Mouse (Mus musculus): ENCODE results near the gene Hp. TPM values are rescaled to one million over a fixed set of nuclear protein-coding genes. Genes with fewer than 3 reads are reported as not detected.
A peak's percentile ranks its signal among the peaks of the same experiment; 100 is the strongest.

Gene Hp
- total and polyA plus RNA-seq, 2 experiments from 2014 or later, result 0.41 TPM; not detected in 1

DNA sequence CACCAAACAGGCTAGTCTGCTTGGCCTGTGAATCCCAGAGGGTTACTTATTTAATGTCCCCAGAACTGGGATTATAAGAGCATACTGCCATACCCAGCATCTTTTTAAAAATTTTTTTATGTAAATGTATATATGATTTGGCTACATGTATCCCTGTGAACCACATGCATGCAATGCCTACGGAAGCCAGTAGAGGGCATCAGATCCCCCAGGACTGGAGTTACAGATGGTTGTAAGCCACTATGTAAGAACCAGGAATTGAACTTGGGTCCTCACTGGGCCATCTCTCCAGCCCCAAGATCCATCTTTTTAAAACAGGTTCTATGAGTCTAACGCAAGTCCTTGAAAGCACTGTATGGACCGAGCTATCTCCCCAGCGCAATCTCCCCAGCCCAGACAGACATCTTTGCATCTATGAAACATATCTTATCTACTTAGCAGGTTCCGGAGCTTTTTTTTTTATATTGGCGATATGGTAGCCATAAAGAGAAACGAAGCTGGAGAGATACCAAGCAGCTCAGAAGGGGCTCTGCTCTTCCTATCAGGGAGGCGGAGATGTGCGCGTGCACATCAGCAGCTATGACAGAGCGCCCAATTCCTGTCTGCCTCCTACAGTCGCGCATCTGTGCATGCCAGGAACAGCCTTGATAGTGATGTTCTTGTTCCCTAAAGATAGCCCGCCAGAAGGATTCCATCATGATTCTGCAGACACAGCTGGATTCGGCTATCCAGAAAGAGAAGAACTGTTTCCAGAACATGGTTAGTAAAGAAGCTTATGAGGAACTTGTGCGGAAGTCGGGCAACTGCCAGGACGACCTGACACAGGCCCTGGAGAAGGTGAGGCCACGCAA lies 43.6 kb downstream of the Hp start:
- ATAC-seq (no peak), DNase-seq (ENCODE audit: low spot score) (peak; percentile 51)
- WGBS, result 88% methylated on average over 19 of the region's 19 CpGs
- TF ChIP-seq CTCF (IDR thresholded peaks at IDR 0.05; ENCODE audit: low read depth), result peak; percentile 66
- no peak overlapping the region for H3K4me3 ChIP-seq (ENCODE audit: low read length)
- H3K9me3 ChIP-seq (ENCODE audit: low read length), result no peaks in the 10 kb centered on the region
- no peak overlapping the region for H3K9ac ChIP-seq (replicated peaks; ENCODE audit: low read length)
- H3K4me2 ChIP-seq (ENCODE audit: low read depth, low read length), result no peak overlapping the region
- no peaks in the 10 kb centered on the region for H3K27me3 ChIP-seq (ENCODE audit: insufficient read depth, low read length)
- no peak overlapping the region for H3K27ac ChIP-seq
- no peaks in the 10 kb centered on the region for H3K36me3 ChIP-seq (ENCODE audit: insufficient read depth, low read length)
- H3K4me1 ChIP-seq (ENCODE audit: insufficient read depth, low read length), result no peaks in the 10 kb centered on the region

Other genes starting within 250 kb of the Hp start
- gene Pmfbp1, start 85.1 kb downstream of the Hp start, total RNA-seq (2014; rRNA removed), result 2.0 and 2.9 TPM in 2 replicates
- 1.2 and 1.3 TPM in 2 replicates for gene Pmfbp1, start 85.1 kb downstream of the Hp start, polyA plus RNA-seq (2015; fragmentation: Nextera tagmentation; extraction: Ambion mirVana)
- 20.5 and 24.2 TPM in 2 replicates for gene Dhx38, start 13.3 kb downstream of the Hp start, total RNA-seq (2014; rRNA removed)
- gene Dhx38, start 13.3 kb downstream of the Hp start, polyA plus RNA-seq (2015; fragmentation: Nextera tagmentation; extraction: Ambion mirVana), result 11.9 and 13.7 TPM in 2 replicates
- gene Txnl4b, start 13.3 kb downstream of the Hp start, total RNA-seq (2014; rRNA removed), result 11.5 and 14.0 TPM in 2 replicates
- gene Txnl4b, start 13.3 kb downstream of the Hp start, polyA plus RNA-seq (2015; fragmentation: Nextera tagmentation; extraction: Ambion mirVana), result 32.9 and 35.5 TPM in 2 replicates
- 25.9 and 48.2 TPM in 2 replicates for gene Dhodh, start 29.5 kb upstream of the Hp start, total RNA-seq (2014; rRNA removed)
- gene Dhodh, start 29.5 kb upstream of the Hp start, polyA plus RNA-seq (2015; fragmentation: Nextera tagmentation; extraction: Ambion mirVana), result 22.3 and 26.8 TPM in 2 replicates
- 0.16 TPM in 1 of 2 replicates, not detected in the other for gene Pkd1l3, start 35.3 kb upstream of the Hp start, total RNA-seq (2014; rRNA removed)
- gene Pkd1l3, start 35.3 kb upstream of the Hp start, polyA plus RNA-seq (2015; fragmentation: Nextera tagmentation; extraction: Ambion mirVana), result 0.05 and 0.28 TPM in 2 replicates
- 88.8 and 98.4 TPM in 2 replicates for gene Ist1, start 114.1 kb upstream of the Hp start, total RNA-seq (2014; rRNA removed)
- 99.4 and 103 TPM in 2 replicates for gene Ist1, start 114.1 kb upstream of the Hp start, polyA plus RNA-seq (2015; fragmentation: Nextera tagmentation; extraction: Ambion mirVana)
- 52.5 and 56.2 TPM in 2 replicates for gene Zfp821, start 126.4 kb upstream of the Hp start, total RNA-seq (2014; rRNA removed)
- 45.2 and 50.3 TPM in 2 replicates for gene Zfp821, start 126.4 kb upstream of the Hp start, polyA plus RNA-seq (2015; fragmentation: Nextera tagmentation; extraction: Ambion mirVana)
- 21.5 and 22.4 TPM in 2 replicates for gene Atxn1l, start 158.6 kb upstream of the Hp start, total RNA-seq (2014; rRNA removed)
- 2.7 and 3.9 TPM in 2 replicates for gene Atxn1l, start 158.6 kb upstream of the Hp start, polyA plus RNA-seq (2015; fragmentation: Nextera tagmentation; extraction: Ambion mirVana)
- 64.7 and 67.9 TPM in 2 replicates for gene Ap1g1, start 199.4 kb upstream of the Hp start, total RNA-seq (2014; rRNA removed)
- gene Ap1g1, start 199.4 kb upstream of the Hp start, polyA plus RNA-seq (2015; fragmentation: Nextera tagmentation; extraction: Ambion mirVana), result 31.3 and 34.0 TPM in 2 replicates

All from hindbrain, postnatal 0 days (tissue).